Mouse (Mus musculus) adrenal gland, adult 18-20 months (tissue): ENCODE data around the gene Mpo. TPM values are rescaled to one million over a fixed set of nuclear protein-coding genes. Genes with fewer than 3 reads are reported as not detected.

ENCODE experiments used
- DNase-seq, 2 experiments: peaks; one replicate each; pipeline ENCODE4 v3.0.0; 2021 to 2022; ENCODE audit warnings: low spot score in 2 of 2
- total RNA-seq, 2 experiments: library from RNA; stranded (reverse); gene quantifications; 1 replicate in 1 of 2; 2 replicates in 1 of 2; pipeline ENCODE4 v1.2.3; 2021

The Mpo gene
- total RNA-seq, 2 experiments from 2014 or later = not detected

DNA sequence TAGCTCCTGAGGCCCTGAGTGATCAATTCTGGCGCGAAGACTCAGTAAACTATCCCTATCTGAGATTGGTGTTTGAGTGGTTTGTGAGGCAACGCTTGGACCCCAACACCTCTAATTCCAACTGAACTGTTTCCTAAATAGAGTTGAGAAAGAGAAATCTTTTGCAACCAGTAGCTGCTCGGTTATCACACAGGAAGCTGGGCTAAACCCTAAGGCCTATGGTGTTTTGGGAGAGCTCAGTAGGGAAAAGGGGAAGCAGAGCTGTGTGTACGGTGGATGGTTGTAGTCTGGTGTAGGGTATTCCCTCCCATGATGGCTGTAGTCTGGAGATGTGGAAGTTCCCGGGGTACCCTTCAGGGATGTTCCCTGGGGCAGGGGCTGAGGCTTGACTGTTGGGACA lies 3.3 kb upstream of the Mpo start:
- no peak for DNase-seq

DNA sequence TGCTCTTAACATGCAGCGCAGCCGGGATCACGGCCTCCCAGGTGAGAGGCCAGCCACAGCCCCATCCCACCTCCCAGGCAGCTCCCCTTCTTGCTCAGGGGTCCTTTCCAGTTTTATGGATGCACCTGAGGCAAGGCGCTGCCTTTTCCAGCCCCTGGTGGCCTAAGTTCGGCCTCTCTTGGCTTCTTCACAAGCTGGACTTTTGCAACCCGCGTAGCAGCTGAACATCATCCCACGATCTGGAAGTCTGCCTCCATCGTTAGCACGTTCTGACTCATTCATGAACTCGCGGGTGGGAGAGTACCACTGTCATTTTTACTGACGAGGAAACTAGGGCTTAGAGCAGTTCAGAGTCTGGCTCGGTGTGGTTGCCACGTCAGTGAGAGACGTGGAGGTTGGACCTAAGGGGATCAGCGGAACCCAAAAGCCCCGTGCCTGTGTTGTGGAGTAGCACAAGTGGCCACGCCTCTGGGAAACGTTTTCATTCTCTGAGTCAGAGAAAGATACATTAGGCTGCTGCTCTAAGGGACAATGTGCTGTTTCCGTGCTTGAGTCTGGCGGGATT lies 8.4 kb downstream of the Mpo start:
- no peak for DNase-seq

DNA sequence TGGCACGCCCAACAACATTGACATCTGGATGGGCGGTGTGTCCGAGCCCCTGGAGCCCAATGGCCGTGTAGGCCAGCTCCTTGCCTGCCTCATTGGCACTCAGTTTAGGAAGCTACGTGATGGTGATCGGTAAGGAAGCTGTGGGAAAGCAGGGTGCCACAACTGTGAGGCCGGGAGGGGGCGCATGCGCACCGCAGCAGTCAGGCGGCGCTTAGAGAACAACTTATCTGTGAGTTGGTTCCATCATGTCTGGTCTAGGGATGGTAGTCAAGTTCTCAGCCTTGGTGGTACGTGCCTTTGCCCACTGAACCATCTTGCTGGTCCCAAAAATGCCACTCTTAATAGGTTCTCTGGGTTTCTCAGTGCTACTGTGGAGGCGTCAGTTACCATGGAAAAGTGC lies 9.2 kb downstream of the Mpo start:
- no peak for DNase-seq

DNA sequence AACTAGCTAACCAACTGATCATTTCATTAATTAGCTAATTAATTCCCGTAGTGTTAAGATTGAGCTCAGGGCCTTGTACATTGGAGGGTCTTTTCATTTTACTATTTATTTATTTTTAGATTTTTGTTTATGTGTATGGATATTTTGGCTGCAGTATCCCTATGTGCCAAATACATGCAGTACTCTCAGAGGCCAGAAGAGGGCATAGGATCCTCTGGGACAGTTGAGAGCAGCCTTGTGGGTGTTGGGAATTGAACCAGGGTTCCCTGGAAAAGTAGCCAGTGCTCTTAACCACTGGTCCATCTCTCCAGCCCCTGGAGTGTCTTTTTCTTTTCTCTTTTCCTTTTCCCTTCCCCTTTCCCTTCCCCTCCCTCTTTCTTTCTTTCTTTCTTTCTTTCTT lies 12.1 kb downstream of the Mpo start:
- peak in 1 of 2 experiments; percentile 38 for DNase-seq

DNA sequence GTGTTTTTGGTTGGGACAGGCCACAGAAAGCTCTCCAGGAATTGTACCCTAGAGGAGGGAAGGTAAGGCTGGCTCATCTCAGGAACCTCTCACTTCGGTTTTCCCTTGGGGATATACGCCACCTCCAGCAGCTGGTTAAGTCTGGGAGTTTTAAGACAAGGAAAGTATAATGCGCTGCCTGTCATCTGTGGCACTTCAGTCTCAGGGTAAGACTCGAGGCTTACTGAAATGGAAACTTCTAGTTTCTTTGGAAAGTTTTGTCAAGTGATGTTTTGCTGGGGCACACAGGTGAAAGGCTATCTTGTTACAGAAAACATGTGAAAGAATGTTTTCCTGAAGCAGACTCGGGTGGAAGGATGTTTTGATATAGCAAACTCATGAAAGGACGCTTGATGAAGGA lies 14.1 kb downstream of the Mpo start:
- DNase-seq = no peak

DNA sequence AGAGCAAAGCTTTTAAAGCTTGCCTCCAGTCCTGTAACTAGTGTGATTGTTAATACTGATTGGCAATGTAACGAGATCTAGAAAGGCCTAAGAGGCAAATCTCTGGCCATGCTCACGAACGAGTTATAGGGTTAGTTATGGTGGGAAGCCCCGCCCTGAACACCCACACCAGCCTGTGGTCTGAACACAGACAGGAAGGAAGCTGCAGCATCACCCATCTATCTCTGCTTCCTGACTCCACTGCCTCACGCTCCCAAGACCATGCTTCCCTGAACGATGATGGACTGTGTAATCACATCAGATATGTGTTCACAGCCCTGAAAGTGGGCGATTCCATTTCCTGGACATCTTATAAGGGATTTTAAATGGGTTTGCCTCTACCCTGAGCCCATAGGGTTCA lies 14.9 kb downstream of the Mpo start:
- no peak for DNase-seq

DNA sequence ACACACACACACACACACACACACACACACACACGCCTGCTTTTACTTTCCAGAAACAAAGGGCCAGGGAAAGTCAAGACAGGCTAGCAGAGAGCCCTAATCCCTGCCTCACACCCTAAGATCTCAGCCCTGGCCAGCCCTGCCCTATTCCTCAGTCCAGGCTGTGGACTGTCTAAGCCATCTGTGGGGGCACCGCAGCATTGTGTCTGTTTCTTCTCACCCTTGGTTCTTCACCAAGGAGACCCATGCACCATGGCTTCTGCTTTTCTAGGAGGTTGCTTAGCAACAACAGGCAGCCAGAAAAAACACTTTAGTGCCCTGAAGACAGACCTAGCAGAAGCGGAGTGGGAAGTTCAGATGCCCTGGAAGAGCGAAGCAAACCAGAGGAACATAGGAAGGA lies 18.0 kb downstream of the Mpo start:
- no peak for DNase-seq

DNA sequence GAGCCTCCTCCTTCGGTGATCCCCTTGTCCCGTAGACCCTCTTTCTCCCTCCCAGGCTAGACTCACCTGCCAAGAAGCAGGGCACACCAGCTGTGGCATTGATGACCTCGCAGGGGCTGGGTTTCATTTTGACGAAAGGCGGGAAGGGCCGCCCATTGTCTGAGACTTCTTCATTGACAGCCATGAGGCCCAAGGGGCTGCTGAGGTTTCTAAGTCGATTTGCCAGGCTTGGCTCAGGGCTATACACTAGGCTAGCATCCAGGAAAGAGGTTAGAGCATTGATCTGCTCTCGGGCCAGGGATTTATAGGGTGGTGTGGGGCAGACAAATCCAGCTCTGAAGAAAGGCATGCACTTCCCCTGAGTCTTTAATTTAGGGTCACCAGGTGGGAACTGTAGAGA lies 21.4 kb downstream of the Mpo start:
- DNase-seq = no peak

DNA sequence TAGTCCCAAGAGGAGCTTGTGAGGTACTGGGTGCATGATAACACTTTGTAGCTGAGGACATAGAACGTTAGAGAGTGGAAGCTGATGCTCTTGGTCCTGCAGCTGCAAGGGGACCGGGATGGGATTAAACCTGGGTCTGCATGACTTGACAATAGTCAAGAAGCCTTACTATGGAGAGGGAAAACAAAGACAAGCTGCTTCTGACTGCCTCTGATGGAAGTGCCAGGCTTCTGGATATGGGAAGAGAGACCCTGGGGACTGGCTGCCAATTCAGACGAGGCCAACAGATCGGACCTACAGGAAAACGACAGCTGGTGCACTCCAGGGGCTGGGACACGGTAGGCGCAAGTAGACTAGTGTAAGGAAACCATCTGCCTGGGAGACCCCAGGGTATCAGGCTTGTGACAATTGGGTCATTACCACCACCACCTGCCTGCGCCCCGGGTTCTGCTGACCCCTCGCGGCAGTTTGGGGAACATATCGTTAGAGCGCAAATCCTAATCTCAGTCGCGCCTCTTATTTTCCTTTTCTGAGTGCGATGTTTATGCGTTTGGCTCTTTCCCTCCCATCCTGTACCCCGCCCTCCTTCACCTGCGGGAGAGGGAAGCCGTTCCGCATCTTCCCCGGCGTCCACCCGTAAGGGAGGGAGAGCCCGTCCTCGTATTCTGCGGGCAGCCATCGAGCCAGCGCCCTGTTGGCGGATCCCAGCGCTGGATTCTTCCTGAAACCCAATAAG lies 23.5 kb downstream of the Mpo start:
- peak; percentile 17 to 40 for DNase-seq

DNA sequence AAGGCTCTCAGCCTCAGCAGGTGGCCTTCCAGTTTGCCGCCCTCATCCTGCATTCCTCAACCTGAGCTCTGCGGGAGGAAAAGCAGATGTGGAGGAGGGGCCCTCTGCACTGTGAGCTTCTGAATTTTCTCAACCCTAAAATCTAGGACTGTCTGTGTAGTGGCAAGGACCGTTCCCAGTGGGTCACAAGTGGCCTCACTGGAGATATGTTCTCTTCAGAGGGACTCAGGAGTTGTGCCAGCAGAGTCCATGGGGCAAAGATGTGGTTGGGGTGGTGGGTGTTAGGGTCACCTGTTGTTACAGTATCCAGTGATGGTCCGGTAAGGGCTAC lies 24.0 kb downstream of the Mpo start:
- no peak for DNase-seq

DNA sequence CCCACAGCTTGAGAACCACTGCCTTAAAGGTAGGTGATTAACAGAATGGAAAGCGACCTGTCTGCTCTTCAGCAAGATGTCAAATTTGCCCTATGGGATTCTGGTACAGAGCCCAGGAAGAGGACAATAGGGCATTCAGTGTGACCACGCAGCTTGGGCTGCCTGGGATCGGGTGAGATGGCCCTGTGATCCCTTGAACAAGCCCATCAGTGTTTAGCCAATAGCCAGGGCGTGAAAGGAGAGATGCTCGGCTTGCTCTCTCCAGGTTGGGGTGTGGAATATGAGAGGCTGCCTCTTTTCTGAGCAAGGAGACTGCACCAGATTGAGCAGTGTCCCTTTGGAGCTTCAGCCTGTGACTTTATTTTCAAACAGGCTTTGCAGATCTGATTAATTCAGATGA lies 28.1 kb downstream of the Mpo start:
- DNase-seq = no peak

DNA sequence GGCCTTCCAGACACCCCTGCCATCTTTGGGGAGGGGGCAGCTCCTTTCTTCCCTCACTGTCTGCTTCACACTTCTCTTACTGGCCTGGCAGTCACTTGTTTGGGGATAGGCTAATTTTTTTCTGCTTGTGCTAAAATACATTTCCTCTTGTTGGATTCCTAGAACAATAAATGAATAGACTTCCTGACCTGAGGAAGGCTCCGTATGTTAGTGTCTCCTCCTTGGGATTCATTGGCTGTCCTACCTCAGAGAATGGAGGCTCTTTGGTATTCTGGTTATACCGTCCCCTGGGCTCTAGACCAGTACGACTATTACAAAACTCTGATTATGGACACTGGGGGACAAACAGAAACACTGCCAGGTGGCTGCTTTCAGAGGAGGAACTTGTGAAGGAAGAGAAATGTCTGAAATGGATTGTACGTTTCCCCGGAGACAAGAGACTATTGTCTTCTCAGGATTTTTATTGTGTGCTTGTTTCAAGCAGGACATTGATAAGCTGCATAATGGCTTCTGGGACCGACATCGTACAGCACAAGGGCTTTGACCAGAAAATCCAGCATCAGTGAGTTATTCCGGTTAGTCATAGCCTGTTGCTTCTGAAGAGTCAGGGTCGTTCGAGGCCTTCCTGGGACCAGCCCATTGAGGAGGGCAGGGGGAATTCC lies 35.0 kb downstream of the Mpo start, which contains the start of gene Lpo:
TSS of gene Lpo (minus strand) at position 51 of the 662 bp plus-strand sequence.
- DNase-seq = no peak

DNA sequence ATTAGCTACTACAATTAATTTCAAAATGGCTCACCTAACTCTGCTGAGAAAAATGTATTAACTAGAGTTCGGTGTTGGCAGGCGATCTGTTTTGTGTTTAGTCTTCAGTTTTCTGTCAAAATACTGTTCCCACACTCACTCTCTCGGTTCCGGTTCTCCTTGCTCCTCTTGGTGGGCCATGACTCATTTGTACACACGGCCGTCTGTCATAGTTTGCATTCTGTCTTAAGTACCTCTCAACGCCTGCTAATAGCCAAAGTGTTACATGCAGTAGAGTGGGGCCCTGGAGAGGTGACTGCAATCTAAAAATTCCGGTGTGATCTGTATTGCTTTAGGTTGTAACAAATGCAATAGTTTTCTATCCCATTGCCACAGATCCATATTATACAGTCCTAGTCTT lies 47.3 kb downstream of the Mpo start:
- no peak for DNase-seq

DNA sequence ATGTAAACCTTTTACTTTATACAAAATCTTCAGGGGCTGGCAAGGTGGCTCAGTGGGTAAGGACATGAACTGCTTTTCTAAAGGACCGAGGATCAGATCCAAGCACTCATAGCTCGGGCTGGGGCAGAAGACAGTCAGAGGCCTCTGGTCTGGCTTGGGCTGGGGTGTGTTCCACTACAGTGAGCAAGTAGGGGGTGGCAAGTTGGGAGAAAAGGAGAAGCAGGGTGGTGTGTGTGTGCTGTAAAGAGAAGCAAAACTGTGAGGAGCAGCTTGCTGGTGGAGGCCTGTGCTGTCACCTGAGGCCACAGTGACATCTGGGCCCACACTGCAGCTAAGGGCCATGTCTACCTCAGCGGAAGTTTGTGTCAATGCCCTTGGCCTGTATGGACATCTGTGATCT lies 48.1 kb downstream of the Mpo start:
- DNase-seq = no peak

DNA sequence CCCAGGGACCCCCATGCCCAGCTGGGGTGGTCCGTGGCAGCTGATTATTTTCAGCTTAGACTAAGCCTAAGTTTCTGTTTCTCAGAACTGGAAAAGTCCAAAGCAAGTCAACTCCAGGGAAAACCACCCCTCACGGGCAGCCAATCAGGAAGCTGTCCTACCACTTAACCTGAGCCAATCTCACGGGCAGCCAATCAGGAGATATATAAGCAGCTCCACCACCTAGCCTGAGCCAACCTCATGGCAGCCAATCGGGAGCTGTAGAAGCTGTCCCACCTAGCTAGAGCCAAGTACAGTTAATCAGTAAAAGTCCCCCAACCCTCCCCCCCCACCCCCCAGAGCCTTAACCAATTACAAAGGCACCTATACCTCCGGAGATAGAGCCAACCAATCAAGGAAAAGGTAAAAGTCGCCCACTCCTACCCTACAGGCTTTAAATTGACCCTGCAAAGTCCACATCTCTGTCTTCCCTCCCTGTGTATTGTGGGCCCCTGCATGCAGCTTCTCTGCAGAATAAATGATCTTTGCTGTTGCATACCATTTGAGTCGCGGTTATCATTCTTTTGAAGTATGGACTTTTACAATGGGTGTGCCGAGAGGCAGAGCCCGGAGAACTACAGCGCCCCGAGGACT lies 53.7 kb downstream of the Mpo start:
- no peak for DNase-seq

DNA sequence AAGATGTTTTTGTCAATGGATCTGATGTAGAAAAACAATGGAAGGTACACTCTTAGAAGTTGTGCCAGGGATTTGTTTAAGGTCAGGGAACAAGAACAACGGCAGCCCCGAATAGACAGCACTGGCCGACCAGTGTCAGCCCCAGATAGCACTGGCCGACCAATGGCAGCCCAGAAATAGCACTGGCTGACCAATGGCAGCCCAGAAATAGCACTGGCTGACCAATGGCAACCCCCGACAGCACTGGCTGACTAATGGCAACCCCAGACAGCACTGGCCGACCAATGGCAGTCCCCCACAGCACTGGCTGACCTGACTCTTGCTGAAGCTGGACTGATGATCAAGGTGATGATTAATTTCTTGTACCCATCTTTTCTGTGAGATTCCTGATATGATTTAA lies 54.5 kb downstream of the Mpo start:
- DNase-seq = no peak

DNA sequence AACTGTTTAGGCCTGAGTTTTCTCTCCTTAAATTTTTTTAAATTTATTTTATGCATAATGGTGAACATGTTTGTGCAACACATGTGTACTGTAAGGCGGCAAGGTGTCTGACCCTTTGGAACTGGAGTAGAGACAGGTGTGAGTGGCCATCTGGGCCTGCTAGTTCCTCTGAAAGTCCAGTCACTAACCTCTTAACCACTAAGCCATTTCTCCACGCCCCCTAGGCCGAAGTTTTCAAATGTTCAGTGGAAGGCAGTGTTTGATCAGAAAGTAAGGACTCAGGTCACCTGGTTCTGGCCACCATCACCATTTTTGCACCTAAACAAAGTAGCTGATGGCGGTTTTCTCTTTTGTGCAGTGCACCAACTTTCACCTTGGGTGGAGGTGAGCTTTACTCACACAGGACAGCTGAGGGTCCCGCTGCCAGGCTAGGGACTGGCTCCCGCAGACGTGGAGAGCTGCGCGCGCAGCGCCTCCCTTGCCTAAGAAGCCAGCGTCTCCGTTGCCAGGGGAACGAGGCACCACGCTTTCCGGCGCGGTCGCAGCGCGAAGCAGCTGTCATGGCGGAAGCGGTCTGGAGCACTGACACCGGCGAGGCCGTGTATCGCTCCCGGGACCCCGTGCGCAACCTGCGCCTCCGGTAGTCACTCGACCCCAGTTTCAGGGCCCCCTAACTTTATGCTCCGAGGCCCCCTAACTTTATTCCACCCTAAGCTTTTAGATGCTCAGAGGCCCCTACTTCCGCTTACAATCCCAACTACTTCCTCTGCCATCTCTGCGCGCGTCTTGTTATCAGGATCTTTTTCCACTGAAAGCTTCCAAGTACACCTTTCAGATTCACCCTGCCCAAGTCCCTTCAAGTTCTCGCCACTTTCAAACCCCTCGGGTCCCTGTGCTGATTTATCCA lies 59.6 kb downstream of the Mpo start, which contains the start of gene Mks1:
TSS of gene Mks1 (plus strand) at position 526 of the 907 bp plus-strand sequence.
- peak; percentile 84 for DNase-seq

DNA sequence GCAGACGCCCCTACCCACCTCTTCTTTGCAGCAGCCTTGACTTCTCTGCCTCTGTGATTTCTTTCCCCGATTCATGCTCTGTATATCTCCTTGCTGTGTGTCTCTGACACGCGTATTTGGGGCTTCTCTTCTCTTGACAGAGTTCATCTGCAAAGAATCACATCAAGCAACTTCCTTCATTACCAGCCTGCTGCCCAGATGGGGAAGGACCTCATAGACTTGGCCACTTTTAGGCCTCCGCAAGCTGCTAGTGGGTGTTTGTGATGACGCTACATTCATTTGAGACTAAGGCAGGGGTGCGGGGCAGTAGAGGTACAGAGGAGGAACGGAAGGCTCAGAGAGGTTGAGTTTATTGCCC lies 60.2 kb downstream of the Mpo start:
- peak in 1 of 2 experiments; percentile 11 for DNase-seq
